Mouse (Mus musculus) liver, embryonic 16.5 days (tissue): ENCODE measurements around the gene Ppm1h. TPM values are rescaled to one million over a fixed set of nuclear protein-coding genes. Genes with fewer than 3 reads are reported as not detected.

Experiments
- ATAC-seq: fragments of 200-750 bp; cut with Nextera tagmentation; 2 replicates; pipeline ENCODE4 v1.8.0; 2017; ENCODE audit warnings: low read depth, mild to moderate bottlenecking, moderate number of reproducible peaks, moderate library complexity
- H3K27ac ChIP-seq: fragments of 300-500 bp; sonication (generic); 2 replicates; pipeline ENCODE4 v1.5.1; 2014; ENCODE audit warnings: mild to moderate bottlenecking, low read length
- H3K27me3 ChIP-seq: fragments of 300-500 bp; sonication (generic); 2 replicates; pipeline ENCODE4 v1.6.1; 2014; ENCODE audit warnings: low read depth, low read length, mixed read lengths; ENCODE audit not compliant: control insufficient read depth, insufficient read depth
- H3K36me3 ChIP-seq: fragments of 300-500 bp; sonication (generic); 2 replicates; pipeline ENCODE4 v1.6.1; 2014; ENCODE audit warnings: mild to moderate bottlenecking; ENCODE audit not compliant: control insufficient read depth, insufficient read depth
- H3K4me1 ChIP-seq: fragments of 300-500 bp; sonication (generic); 2 replicates; pipeline ENCODE4 v1.6.1; 2014; ENCODE audit warnings: low read depth, low read length, mixed read lengths; ENCODE audit not compliant: control insufficient read depth
- H3K4me2 ChIP-seq: fragments of 300-500 bp; sonication (generic); 2 replicates; pipeline ENCODE4 v1.6.1; 2014; ENCODE audit warnings: low read depth, low read length, mixed read lengths
- H3K4me3 ChIP-seq: fragments of 300-500 bp; sonication (generic); 2 replicates; pipeline ENCODE4 v1.5.1; 2014; ENCODE audit warnings: low read depth, mild to moderate bottlenecking, low read length
- H3K9ac ChIP-seq: fragments of 300-500 bp; sonication (generic); 2 replicates; pipeline ENCODE4 v1.6.1; 2014; ENCODE audit warnings: low read depth, low read length
- H3K9me3 ChIP-seq: fragments of 300-500 bp; sonication (generic); replicated peaks from 2 replicates; pipeline ENCODE4 v1.6.1; 2016; ENCODE audit warnings: low read length; ENCODE audit not compliant: control insufficient read depth
- WGBS: fragments of 180-500 bp; shearing (Covaris S2); extraction: QIAGEN DNeasy Blood & Tissue Kit; methylation state at CpG from one replicate; pipeline ENCODE4 v1.1.7; 2014; ENCODE audit not compliant: insufficient replicate concordance; 5-methylcytosine and 5-hydroxymethylcytosine counted together
- microRNA counts: library from miRNA; unstranded; fragments of <30 nt; microRNA quantifications from one replicate; lab custom pipeline; 2016
- microRNA-seq: library from miRNA; unstranded; fragments of <30 nt; microRNA quantifications from one replicate; pipeline ENCODE4, GENCODE M21; 2016
- polyA plus RNA-seq: library from polyadenylated mRNA; unstranded; fragments of >200 nt; fragmentation: Nextera tagmentation; extraction: Ambion mirVana; gene quantifications from 2 replicates; pipeline ENCODE4 v1.2.1, GENCODE M21; 2015

Ppm1h gene
- polyA plus RNA-seq, 1 experiment from 2014 or later: 2.7 TPM

DNA sequence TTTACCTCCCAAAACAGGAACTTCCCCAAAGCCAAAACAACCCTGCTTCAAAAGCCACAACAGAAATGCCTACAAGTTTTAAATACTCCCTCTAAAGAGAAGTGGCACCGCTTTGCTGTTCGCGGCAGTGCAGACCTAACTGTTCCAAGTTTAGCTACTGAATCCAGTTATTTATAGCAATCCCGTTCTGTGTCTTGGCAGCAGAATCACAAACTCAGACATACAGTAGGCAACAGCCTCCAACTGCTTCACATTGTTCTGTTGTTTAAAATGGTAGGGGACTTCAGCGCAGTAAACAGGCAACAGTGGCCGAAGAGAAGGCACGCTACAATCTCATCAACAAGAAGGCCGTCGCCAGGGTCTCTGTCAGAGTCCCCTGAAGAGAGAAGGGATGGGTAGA lies 312.5 kb downstream of the Ppm1h start:
- Histone ChIP-seq H3K9ac (no peak overlapping the region), H3K4me1 (peaks cover 13% of the 10 kb centered on the region), H3K4me3 (no peak overlapping the region), H3K27me3 (no peaks in the 10 kb centered on the region), H3K4me2 (no peak overlapping the region), H3K27ac (no peak overlapping the region), H3K36me3 (peaks cover 9% of the 10 kb centered on the region), H3K9me3 (no peaks in the 10 kb centered on the region)
- ATAC-seq: no peak
- 85% methylated on average over 9 of the region's 9 CpGs for WGBS

- no peak for ATAC-seq
- 74% methylated on average over 9 of the region's 9 CpGs for WGBS
- no peak overlapping the region for H3K27ac ChIP-seq
- H3K9me3 ChIP-seq: no peaks in the 10 kb centered on the region
- H3K4me1 ChIP-seq: peaks cover 13% of the 10 kb centered on the region
- no peak overlapping the region for H3K4me2 ChIP-seq
- no peaks in the 10 kb centered on the region for H3K27me3 ChIP-seq
- H3K4me3 ChIP-seq: no peak overlapping the region
- no peak overlapping the region for H3K9ac ChIP-seq
- H3K36me3 ChIP-seq: peaks cover 15% of the 10 kb centered on the region
Measured at GRCm38 (mm10) chr10:122991648-122992047, 313.1 kb downstream of the Ppm1h start.

DNA sequence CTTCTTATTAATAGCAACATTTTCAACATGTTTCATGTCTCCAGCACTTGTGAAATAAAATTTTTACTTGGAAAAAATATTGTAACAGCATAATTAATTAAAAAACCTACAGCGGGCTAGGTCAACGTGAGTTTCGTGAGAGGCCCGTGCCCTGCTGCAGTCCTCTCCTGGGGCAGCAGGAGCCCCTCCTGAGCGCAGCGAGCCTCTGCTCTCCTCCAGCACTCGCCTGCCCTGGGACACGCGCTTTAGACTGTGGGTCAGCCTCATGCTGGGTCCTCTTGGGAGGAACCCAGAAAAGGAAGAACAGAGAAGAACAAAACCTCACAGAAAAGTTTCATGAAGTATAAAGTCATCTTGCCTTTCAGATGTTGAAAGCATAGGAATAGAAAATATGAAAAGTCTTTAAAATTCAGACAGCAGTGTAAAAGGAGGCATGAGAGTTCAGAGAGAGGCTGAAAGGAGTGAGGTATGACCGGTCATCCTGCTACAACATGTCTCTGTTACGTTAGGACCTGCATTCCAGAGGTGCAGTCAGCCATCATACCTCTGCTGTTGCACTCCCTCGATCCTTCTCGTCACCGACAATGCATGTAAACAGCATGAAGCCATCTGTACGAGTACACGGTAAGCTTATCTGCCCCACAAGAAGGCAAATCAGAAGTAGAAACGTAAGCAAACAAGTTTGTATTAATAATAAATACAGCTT lies 316.0 kb downstream of the Ppm1h start:
- no peaks in the 10 kb centered on the region for H3K9me3 ChIP-seq
- H3K4me1 ChIP-seq: no peaks in the 10 kb centered on the region
- peaks cover 26% of the 10 kb centered on the region for H3K36me3 ChIP-seq
- no peaks in the 10 kb centered on the region for H3K27me3 ChIP-seq
- H3K4me2 ChIP-seq: no peak overlapping the region
- 87% methylated on average over 17 of the region's 17 CpGs for WGBS
- ATAC-seq: no peak
- H3K9ac ChIP-seq: no peak overlapping the region
- H3K27ac ChIP-seq: no peak overlapping the region
- H3K4me3 ChIP-seq: no peak overlapping the region

MicroRNAs encoded within 50 kb of the gene (microRNA counts, 519-probe panel; counts per million panel counts)
- microRNA mmu-let-7i (lab: Ali Mortazavi, UCI): 3,739 counts per million, percentile 94 among the panel's probes with 10 or more counts

Small RNA genes within 50 kb of the gene (microRNA-seq; reads per million reads assigned to microRNA genes)
- gene Mir6412 (not detected), gene Mir8104 (not detected), gene Mirlet7i (35,825 reads per million, percentile 99 among the genes with 10 or more reads in this experiment)

Other genes with a start within 250 kb of the Ppm1h start
- gene Avpr1a, start 230.3 kb upstream of the Ppm1h start, polyA plus RNA-seq: 4.0 and 4.5 TPM in 2 replicates